Mouse (Mus musculus): ENCODE measurements around the gene Micall1. TPM values are rescaled to one million over a fixed set of nuclear protein-coding genes. Genes with fewer than 3 reads are reported as not detected.

Gene Micall1
- polyA plus RNA-seq, 1 experiment from 2014 or later, result 6.6 TPM

DNA sequence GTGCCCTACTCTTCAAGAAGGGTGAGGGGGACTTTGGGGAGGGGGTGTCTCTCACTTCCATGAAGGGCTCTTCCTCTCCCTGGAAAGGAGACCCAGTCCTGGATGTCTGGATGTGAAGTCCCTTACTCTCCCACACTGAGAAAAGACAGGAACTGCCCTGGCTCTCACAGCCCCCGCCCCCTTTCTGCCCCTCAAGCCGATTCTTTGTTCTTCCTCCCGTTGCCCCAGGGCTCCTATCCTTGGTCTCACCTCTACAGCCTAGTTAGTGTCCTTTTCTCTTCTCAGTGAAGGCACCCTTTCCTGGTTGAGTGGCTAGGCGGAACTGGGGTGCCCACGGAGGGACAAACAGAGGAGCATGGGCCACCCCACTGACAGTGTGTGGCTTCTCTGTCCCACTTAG is 56.4 kb downstream of the Micall1 start, which contains the start of gene Sox10:
Gene Sox10, minus strand, starts transcription at position 101 of the 400 bp plus-strand sequence.
- no peak within 1 kb of the TSS for H3K27ac ChIP-seq
- H3K4me3 ChIP-seq (replicated peaks; ENCODE audit: low read depth, low read length), result no peak within 1 kb of the TSS
- no peak for DNase-seq (ENCODE audit: low spot score)
- H3K36me3 ChIP-seq (ENCODE audit: insufficient read depth, low read length), result no peaks in the 10 kb centered on the region
- H3K4me2 ChIP-seq (ENCODE audit: low read length), result no peak within 1 kb of the TSS
- TF ChIP-seq CTCF (IDR thresholded peaks at IDR 0.05; ENCODE audit: low read depth), result no peak
- no peak for ATAC-seq (replicated peaks; ENCODE audit: low FRiP score, low read depth)
- 61% methylated on average over 5 of the region's 5 CpGs for WGBS
- H3K9me3 ChIP-seq (replicated peaks; ENCODE audit: low read length), result no peaks in the 10 kb centered on the region
- H3K9ac ChIP-seq (ENCODE audit: low read depth, low read length), result no peak within 1 kb of the TSS
- H3K4me1 ChIP-seq (replicated peaks; ENCODE audit: insufficient read depth, low read length), result no peaks in the 10 kb centered on the region
- H3K27me3 ChIP-seq (ENCODE audit: insufficient read depth, low read length), result peaks cover 33% of the 10 kb centered on the region

DNA sequence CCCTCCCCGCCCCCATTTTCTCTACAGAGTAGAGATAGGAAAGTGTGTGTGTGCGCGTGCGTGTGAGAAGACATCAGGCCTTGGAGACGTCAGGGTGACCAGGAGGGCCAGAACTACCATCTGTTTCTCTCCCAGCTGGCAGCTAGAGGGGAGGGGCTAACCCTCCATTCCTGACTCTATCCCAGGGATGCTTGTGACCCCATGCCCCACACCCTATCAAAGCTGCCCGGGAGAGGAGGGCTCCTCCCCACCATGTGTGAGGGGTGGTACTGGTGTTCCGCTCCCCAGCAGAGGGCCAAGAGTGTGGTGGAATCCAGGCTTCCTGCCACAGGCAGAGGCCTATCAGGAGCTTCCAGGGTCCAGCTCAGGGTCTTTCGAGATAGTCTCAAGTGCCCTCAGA is 58.0 kb downstream of the Micall1 start:
- WGBS, result 52% methylated on average over 8 of the region's 8 CpGs
- no peak overlapping the region for H3K4me2 ChIP-seq (ENCODE audit: low read length)
- no peaks in the 10 kb centered on the region for H3K4me1 ChIP-seq (replicated peaks; ENCODE audit: insufficient read depth, low read length)
- peaks cover 31% of the 10 kb centered on the region for H3K27me3 ChIP-seq (ENCODE audit: insufficient read depth, low read length)
- H3K36me3 ChIP-seq (ENCODE audit: insufficient read depth, low read length), result no peaks in the 10 kb centered on the region
- H3K4me3 ChIP-seq (replicated peaks; ENCODE audit: low read depth, low read length), result no peak overlapping the region
- H3K9ac ChIP-seq (ENCODE audit: low read depth, low read length), result no peak overlapping the region
- TF ChIP-seq CTCF (IDR thresholded peaks at IDR 0.05; ENCODE audit: low read depth), result no peak
- DNase-seq (ENCODE audit: low spot score), result no peak
- H3K9me3 ChIP-seq (replicated peaks; ENCODE audit: low read length), result no peaks in the 10 kb centered on the region
- no peak overlapping the region for H3K27ac ChIP-seq
- ATAC-seq (replicated peaks; ENCODE audit: low FRiP score, low read depth), result no peak

DNA sequence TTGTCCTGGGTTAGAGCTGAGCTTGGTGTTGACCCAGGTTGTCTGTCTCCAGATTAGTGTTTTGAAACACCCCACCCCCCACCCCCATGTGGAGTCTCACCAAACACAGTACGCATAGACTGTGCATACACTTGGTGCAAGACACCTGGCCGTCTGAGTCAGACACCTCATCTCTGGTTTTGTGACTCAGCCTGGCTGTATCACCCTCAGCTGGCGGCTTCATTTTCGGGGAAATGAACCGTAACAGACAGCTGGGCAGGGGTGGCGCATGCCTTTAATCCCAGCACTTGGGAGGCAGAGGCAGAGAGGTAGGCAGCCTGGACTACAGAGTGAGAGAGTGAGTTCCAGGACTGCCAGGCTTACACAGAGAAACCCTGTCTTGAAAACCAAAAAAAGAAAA is 68.2 kb downstream of the Micall1 start:
- no peaks in the 10 kb centered on the region for H3K9me3 ChIP-seq (replicated peaks; ENCODE audit: low read length)
- 35% methylated on average over 6 of the region's 6 CpGs for WGBS
- no peaks in the 10 kb centered on the region for H3K27me3 ChIP-seq (ENCODE audit: insufficient read depth, low read length)
- H3K4me3 ChIP-seq (replicated peaks; ENCODE audit: low read depth, low read length), result no peak overlapping the region
- no peak overlapping the region for H3K27ac ChIP-seq
- DNase-seq (ENCODE audit: low spot score) (no peak), ATAC-seq (replicated peaks; ENCODE audit: low FRiP score, low read depth) (no peak; the same call in 1 of the 2 replicates)
- no peaks in the 10 kb centered on the region for H3K4me1 ChIP-seq (replicated peaks; ENCODE audit: insufficient read depth, low read length)
- no peak for TF ChIP-seq CTCF (IDR thresholded peaks at IDR 0.05; ENCODE audit: low read depth)
- no peak overlapping the region for H3K4me2 ChIP-seq (ENCODE audit: low read length)
- no peak overlapping the region for H3K9ac ChIP-seq (ENCODE audit: low read depth, low read length)
- no peaks in the 10 kb centered on the region for H3K36me3 ChIP-seq (ENCODE audit: insufficient read depth, low read length)

DNA sequence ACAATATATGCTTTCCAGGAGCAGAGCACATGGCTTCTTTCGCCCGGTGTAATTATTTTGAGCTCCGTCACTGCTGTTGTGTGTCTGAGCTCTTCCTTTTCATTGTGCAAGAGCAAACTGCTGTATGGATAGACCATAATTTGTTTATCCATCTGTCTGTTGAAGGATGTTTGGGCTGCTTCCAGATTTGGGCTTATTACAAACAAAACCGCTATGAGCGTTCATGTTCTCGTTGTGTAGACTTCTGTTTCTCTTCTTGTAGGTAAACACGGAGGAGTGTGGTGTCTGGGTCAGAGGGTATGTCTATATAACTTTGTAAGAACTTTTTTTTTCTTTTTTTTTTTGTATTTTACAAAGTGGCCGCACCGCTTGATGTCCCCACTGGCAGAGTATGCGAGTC is 76.5 kb downstream of the Micall1 start:
- H3K36me3 ChIP-seq (ENCODE audit: insufficient read depth, low read length), result no peaks in the 10 kb centered on the region
- ATAC-seq (replicated peaks; ENCODE audit: low FRiP score, low read depth) (no peak), DNase-seq (ENCODE audit: low spot score) (no peak)
- no peaks in the 10 kb centered on the region for H3K27me3 ChIP-seq (ENCODE audit: insufficient read depth, low read length)
- no peak overlapping the region for H3K4me3 ChIP-seq (replicated peaks; ENCODE audit: low read depth, low read length)
- 70% methylated on average over 10 of the region's 10 CpGs for WGBS
- no peak for TF ChIP-seq CTCF (IDR thresholded peaks at IDR 0.05; ENCODE audit: low read depth)
- H3K4me2 ChIP-seq (ENCODE audit: low read length), result no peak overlapping the region
- no peak overlapping the region for H3K9ac ChIP-seq (ENCODE audit: low read depth, low read length)
- no peak overlapping the region for H3K27ac ChIP-seq
- H3K4me1 ChIP-seq (replicated peaks; ENCODE audit: insufficient read depth, low read length), result no peaks in the 10 kb centered on the region
- H3K9me3 ChIP-seq (replicated peaks; ENCODE audit: low read length), result no peaks in the 10 kb centered on the region

Other genes with a start within 250 kb of the Micall1 start
- 41.5 and 42.8 TPM in 2 replicates for gene Gga1, start 231.7 kb upstream of the Micall1 start, polyA plus RNA-seq (2015; fragmentation: Nextera tagmentation; extraction: Ambion mirVana)
- 0.30 TPM in 1 of 2 replicates, not detected in the other for gene Gm49510, start 209.2 kb upstream of the Micall1 start, polyA plus RNA-seq (2015; fragmentation: Nextera tagmentation; extraction: Ambion mirVana)
- 19.6 and 24.6 TPM in 2 replicates for gene Sh3bp1, start 209.1 kb upstream of the Micall1 start, polyA plus RNA-seq (2015; fragmentation: Nextera tagmentation; extraction: Ambion mirVana)
- 7.1 and 7.8 TPM in 2 replicates for gene Pdxp, start 195.0 kb upstream of the Micall1 start, polyA plus RNA-seq (2015; fragmentation: Nextera tagmentation; extraction: Ambion mirVana)
- gene Lgals1, start 182.2 kb upstream of the Micall1 start, polyA plus RNA-seq (2015; fragmentation: Nextera tagmentation; extraction: Ambion mirVana), result 576 and 592 TPM in 2 replicates
- gene Nol12, start 174.0 kb upstream of the Micall1 start, polyA plus RNA-seq (2015; fragmentation: Nextera tagmentation; extraction: Ambion mirVana), result 43.8 and 46.8 TPM in 2 replicates
- 30.5 and 33.0 TPM in 2 replicates for gene Triobp, start 161.2 kb upstream of the Micall1 start, polyA plus RNA-seq (2015; fragmentation: Nextera tagmentation; extraction: Ambion mirVana)
- 522 and 524 TPM in 2 replicates for gene H1f0, start 80.4 kb upstream of the Micall1 start, polyA plus RNA-seq (2015; fragmentation: Nextera tagmentation; extraction: Ambion mirVana)
- gene Galr3, start 67.0 kb upstream of the Micall1 start, polyA plus RNA-seq (2015; fragmentation: Nextera tagmentation; extraction: Ambion mirVana), result 0.13 and 0.24 TPM in 2 replicates
- gene Ankrd54, start 46.0 kb upstream of the Micall1 start, polyA plus RNA-seq (2015; fragmentation: Nextera tagmentation; extraction: Ambion mirVana), result 42.5 and 42.6 TPM in 2 replicates
- 199 and 218 TPM in 2 replicates for gene Eif3l, start 33.7 kb upstream of the Micall1 start, polyA plus RNA-seq (2015; fragmentation: Nextera tagmentation; extraction: Ambion mirVana)
- 314 and 321 TPM in 2 replicates for gene Polr2f, start 32.1 kb downstream of the Micall1 start, polyA plus RNA-seq (2015; fragmentation: Nextera tagmentation; extraction: Ambion mirVana)
- gene 1700088E04Rik, start 32.4 kb downstream of the Micall1 start, polyA plus RNA-seq (2015; fragmentation: Nextera tagmentation; extraction: Ambion mirVana), result 12.9 and 15.2 TPM in 2 replicates
- gene Sox10, start 56.3 kb downstream of the Micall1 start, polyA plus RNA-seq (2015; fragmentation: Nextera tagmentation; extraction: Ambion mirVana), result 0.23 and 0.25 TPM in 2 replicates
- gene Pick1, start 120.3 kb downstream of the Micall1 start, polyA plus RNA-seq (2015; fragmentation: Nextera tagmentation; extraction: Ambion mirVana), result 31.8 and 35.6 TPM in 2 replicates
- 0.33 and 0.42 TPM in 2 replicates for gene Gm49486, start 120.5 kb downstream of the Micall1 start, polyA plus RNA-seq (2015; fragmentation: Nextera tagmentation; extraction: Ambion mirVana)
- gene Slc16a8, start 145.9 kb downstream of the Micall1 start, polyA plus RNA-seq (2015; fragmentation: Nextera tagmentation; extraction: Ambion mirVana), result 0.23 TPM in 1 of 2 replicates, not detected in the other
- 23.9 and 25.0 TPM in 2 replicates for gene Baiap2l2, start 176.6 kb downstream of the Micall1 start, polyA plus RNA-seq (2015; fragmentation: Nextera tagmentation; extraction: Ambion mirVana)
- 10.7 and 12.2 TPM in 2 replicates for gene Pla2g6, start 219.5 kb downstream of the Micall1 start, polyA plus RNA-seq (2015; fragmentation: Nextera tagmentation; extraction: Ambion mirVana)
- 6.9 and 7.3 TPM in 2 replicates for gene Maff, start 237.7 kb downstream of the Micall1 start, polyA plus RNA-seq (2015; fragmentation: Nextera tagmentation; extraction: Ambion mirVana)

All from kidney, postnatal 0 days (tissue).